Mouse (Mus musculus): ENCODE data around the gene Ccdc89. TPM values are rescaled to one million over a fixed set of nuclear protein-coding genes. Genes with fewer than 3 reads are reported as not detected.
A peak's percentile ranks its signal among the peaks of the same experiment; 100 is the strongest.

Gene Ccdc89
- polyA plus RNA-seq, 1 experiment from 2014 or later = 0.47 TPM

DNA sequence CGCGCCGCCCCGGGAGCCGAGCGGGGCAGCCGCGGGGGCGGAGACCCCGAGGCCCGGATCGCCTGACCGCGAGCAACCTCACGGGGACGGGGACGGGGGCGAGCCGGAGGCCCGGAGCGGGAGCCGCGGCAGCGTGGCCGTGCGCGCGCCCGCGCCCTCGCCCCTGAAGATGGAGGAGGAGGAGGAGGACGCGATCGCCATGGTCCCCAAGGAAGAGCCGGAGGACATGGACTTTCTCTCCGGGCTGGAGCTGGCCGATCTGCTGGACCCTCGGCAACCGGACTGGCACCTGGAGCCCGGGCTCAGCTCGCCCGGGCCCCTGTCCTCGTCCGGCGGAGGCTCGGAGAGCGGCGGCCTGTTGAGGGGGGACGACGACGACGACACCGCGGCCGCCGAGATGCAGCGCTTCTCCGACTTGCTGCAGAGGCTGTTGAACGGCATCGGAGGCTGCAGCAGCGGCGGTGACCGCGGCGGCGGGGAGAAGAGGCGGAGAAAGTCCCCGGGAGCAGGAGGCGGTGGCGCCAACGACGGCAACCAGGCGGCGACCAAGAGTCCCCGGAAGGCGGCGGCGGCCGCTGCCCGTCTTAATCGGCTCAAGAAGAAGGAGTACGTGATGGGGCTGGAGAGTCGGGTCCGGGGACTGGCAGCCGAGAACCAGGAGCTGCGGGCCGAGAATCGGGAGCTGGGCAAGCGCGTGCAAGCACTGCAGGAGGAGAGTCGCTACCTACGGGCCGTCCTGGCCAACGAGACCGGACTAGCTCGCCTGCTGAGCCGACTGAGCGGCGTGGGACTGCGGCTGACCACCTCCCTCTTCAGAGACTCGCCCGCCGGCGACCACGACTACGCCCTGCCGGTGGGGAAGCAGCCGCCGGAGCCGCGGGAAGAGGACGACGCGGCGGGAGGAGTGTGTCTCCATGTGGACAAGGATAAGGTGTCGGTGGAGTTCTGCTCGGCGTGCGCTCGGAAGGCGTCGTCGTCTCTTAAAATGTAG, 17.0 kb downstream of the Ccdc89 start:
- peak; percentile 70 for TF ChIP-seq CTCF (IDR thresholded peaks at IDR 0.05; ENCODE audit: low read depth)
- Histone ChIP-seq H3K9ac (ENCODE audit: low read depth, low read length) (peak overlapping the region; percentile 100), H3K9me3 (ENCODE audit: control insufficient read depth) (no peaks in the 10 kb centered on the region), H3K4me1 (replicated peaks; ENCODE audit: control insufficient read depth, insufficient read depth, low read length) (no peaks in the 10 kb centered on the region), H3K27ac (ENCODE audit: low read depth, low read length) (peak overlapping the region; percentile 99), H3K27me3 (replicated peaks; ENCODE audit: control insufficient read depth, insufficient read depth, low read length) (no peaks in the 10 kb centered on the region), H3K4me2 (replicated peaks; ENCODE audit: low read depth) (peak overlapping the region; percentile 80), H3K4me3 (ENCODE audit: low read depth, low read length) (peak overlapping the region; percentile 98), H3K36me3 (ENCODE audit: control insufficient read depth, insufficient read depth) (peaks cover 7% of the 10 kb centered on the region; the same call in 1 of the 2 replicates)
- WGBS = under 1% methylated on average over 122 of the region's 123 CpGs
- peak; percentile 67 for ATAC-seq

DNA sequence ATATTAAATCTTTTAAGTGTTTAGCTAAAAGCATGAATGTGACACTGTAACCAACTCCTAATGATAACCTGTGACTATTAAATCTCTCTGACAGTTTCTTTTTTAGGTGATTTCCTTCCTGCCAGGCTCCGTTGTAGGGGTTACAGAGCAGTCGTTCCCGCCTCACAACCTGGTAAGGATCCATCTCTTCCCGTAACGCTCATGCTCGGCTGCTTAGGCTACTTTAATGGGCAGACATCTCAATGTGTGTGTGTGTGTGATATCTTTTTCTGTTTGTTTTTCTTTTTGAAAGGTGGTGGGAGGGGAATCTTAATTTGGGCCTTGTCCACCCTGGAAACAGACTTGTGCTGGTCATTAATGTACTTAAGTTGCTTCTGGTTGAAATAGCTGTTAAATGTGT, 17.8 kb downstream of the Ccdc89 start:
- ATAC-seq = no peak
- no peak for TF ChIP-seq CTCF (IDR thresholded peaks at IDR 0.05; ENCODE audit: low read depth)
- H3K27me3 ChIP-seq (replicated peaks; ENCODE audit: control insufficient read depth, insufficient read depth, low read length) = no peaks in the 10 kb centered on the region
- H3K9ac ChIP-seq (ENCODE audit: low read depth, low read length) = peak overlapping the region; percentile 100
- peak overlapping the region; percentile 98 for H3K4me3 ChIP-seq (ENCODE audit: low read depth, low read length)
- no peaks in the 10 kb centered on the region for H3K9me3 ChIP-seq (ENCODE audit: control insufficient read depth)
- H3K27ac ChIP-seq (ENCODE audit: low read depth, low read length) = no peak overlapping the region
- peak overlapping the region; percentile 80 for H3K4me2 ChIP-seq (replicated peaks; ENCODE audit: low read depth)
- H3K36me3 ChIP-seq (ENCODE audit: control insufficient read depth, insufficient read depth) = peaks cover 7% of the 10 kb centered on the region; the same call in 1 of the 2 replicates
- no peaks in the 10 kb centered on the region for H3K4me1 ChIP-seq (replicated peaks; ENCODE audit: control insufficient read depth, insufficient read depth, low read length)
- WGBS = under 1% methylated on average over 6 of the region's 6 CpGs

DNA sequence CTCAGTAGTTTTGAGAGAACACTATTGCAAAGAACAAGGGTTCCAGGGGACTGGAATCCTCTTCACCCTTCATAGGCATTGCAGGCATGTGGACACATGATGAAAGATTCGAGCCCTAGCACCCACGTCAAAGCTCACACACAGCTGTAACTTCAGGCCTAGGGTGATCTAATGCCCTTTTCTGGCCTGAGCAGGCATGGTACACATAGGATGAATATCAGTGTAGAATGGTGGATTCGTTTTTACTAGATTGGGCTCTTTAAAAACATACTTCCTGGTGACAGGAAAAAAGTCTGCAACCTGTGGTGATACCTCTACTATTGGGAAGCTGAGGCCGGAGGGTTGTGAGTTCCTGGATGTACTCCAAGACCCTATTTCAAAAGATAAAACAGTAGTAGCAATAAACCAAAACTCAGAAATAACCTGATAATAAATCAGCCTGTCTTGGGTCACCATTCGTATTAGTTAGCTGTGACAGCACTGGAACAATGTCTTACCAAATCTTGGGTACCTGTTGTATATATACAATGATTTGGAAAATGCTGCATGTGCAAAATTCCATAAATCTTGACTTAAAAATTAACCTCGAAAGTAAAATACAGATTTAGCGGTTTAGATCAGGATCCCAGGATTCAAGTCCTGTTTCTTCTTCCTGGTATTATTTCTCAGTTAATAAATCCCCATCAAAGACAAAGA, 29.9 kb downstream of the Ccdc89 start:
- no peak for TF ChIP-seq CTCF (IDR thresholded peaks at IDR 0.05; ENCODE audit: low read depth)
- H3K4me1 ChIP-seq (replicated peaks; ENCODE audit: control insufficient read depth, insufficient read depth, low read length) = no peaks in the 10 kb centered on the region; the same call in 1 of the 2 replicates
- ATAC-seq = 0 out of 2 replicates have a peak, but pooled peaks have one; percentile 5
- H3K27me3 ChIP-seq (replicated peaks; ENCODE audit: control insufficient read depth, insufficient read depth, low read length) = no peaks in the 10 kb centered on the region
- peak overlapping the region; percentile 73 for H3K27ac ChIP-seq (ENCODE audit: low read depth, low read length)
- H3K4me2 ChIP-seq (replicated peaks; ENCODE audit: low read depth) = peak overlapping the region; percentile 75
- H3K9ac ChIP-seq (ENCODE audit: low read depth, low read length) = peak overlapping the region; percentile 70
- WGBS = 16% methylated on average over 7 of the region's 7 CpGs
- peaks cover 8% of the 10 kb centered on the region for H3K36me3 ChIP-seq (ENCODE audit: control insufficient read depth, insufficient read depth)
- H3K9me3 ChIP-seq (ENCODE audit: control insufficient read depth) = no peaks in the 10 kb centered on the region
- peak overlapping the region; percentile 72 for H3K4me3 ChIP-seq (ENCODE audit: low read depth, low read length)

DNA sequence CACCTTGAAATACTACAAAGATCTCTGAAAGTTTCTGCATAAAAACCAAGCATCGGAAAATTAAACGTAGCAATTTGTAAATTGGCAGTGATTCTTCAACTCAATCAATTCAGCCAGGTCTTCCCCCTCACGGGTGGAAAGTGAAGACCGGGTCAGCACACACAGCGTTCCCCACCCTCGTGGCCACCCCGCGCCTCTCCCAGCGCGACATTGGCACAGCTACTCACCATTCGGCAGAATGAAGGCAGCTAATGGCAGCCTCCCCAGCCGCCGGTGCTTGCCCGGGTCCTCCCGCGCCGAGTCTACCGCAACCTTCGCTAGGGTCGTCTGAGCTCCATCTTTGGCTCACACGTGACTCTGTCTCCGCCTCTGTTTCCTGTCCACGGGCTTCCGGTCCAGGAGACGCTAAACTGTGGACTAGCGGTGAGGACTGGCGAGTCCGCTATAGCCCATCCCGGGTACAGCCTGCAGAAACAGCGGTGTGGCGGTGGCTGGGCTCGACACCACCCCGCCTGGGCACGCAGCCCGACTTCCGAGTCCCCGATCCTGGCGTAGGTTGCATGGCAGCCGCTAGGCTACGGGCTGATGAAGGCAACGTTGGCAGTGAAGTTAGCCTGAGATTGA, 30.6 kb downstream of the Ccdc89 start, which contains the start of gene Tmem126a:
Tmem126a (minus strand) TSS at position 385 of the 624 bp plus-strand sequence.
- peak within 1 kb of the TSS; percentile 75 for H3K4me2 ChIP-seq (replicated peaks; ENCODE audit: low read depth)
- under 1% methylated on average over 41 of the region's 41 CpGs for WGBS
- H3K4me3 ChIP-seq (ENCODE audit: low read depth, low read length) = peak within 1 kb of the TSS; percentile 72
- H3K36me3 ChIP-seq (ENCODE audit: control insufficient read depth, insufficient read depth) = peaks cover 8% of the 10 kb centered on the region
- no peaks in the 10 kb centered on the region for H3K27me3 ChIP-seq (replicated peaks; ENCODE audit: control insufficient read depth, insufficient read depth, low read length)
- H3K9ac ChIP-seq (ENCODE audit: low read depth, low read length) = peak within 1 kb of the TSS; percentile 70
- peak within 1 kb of the TSS; percentile 73 for H3K27ac ChIP-seq (ENCODE audit: low read depth, low read length)
- no peaks in the 10 kb centered on the region for H3K9me3 ChIP-seq (ENCODE audit: control insufficient read depth)
- peak; percentile 63 for TF ChIP-seq CTCF (IDR thresholded peaks at IDR 0.05; ENCODE audit: low read depth)
- H3K4me1 ChIP-seq (replicated peaks; ENCODE audit: control insufficient read depth, insufficient read depth, low read length) = no peaks in the 10 kb centered on the region; the same call in 1 of the 2 replicates
- ATAC-seq = peak; percentile 91

- no peaks in the 10 kb centered on the region for H3K9me3 ChIP-seq (ENCODE audit: control insufficient read depth)
- peaks cover 8% of the 10 kb centered on the region for H3K36me3 ChIP-seq (ENCODE audit: control insufficient read depth, insufficient read depth)
- no peaks in the 10 kb centered on the region; the same call in 1 of the 2 replicates for H3K4me1 ChIP-seq (replicated peaks; ENCODE audit: control insufficient read depth, insufficient read depth, low read length)
- peak overlapping the region; percentile 72 for H3K4me3 ChIP-seq (ENCODE audit: low read depth, low read length)
- H3K27me3 ChIP-seq (replicated peaks; ENCODE audit: control insufficient read depth, insufficient read depth, low read length) = no peaks in the 10 kb centered on the region
- WGBS = 8% methylated on average over 10 of the region's 10 CpGs
- H3K9ac ChIP-seq (ENCODE audit: low read depth, low read length) = peak overlapping the region; percentile 70; the same call in 1 of the 2 replicates
- TF ChIP-seq CTCF (IDR thresholded peaks at IDR 0.05; ENCODE audit: low read depth) = peak; percentile 36; the same call in 1 of the 2 replicates
- peak overlapping the region; percentile 75 for H3K4me2 ChIP-seq (replicated peaks; ENCODE audit: low read depth)
- ATAC-seq = peak; percentile 28
- H3K27ac ChIP-seq (ENCODE audit: low read depth, low read length) = peak overlapping the region; percentile 73; the same call in 1 of the 2 replicates
Observed at GRCm38 (mm10) chr7:90457517-90457916, 31.1 kb downstream of the Ccdc89 start.
